Mouse (Mus musculus): ENCODE data around the gene Efnb3.

DNA sequence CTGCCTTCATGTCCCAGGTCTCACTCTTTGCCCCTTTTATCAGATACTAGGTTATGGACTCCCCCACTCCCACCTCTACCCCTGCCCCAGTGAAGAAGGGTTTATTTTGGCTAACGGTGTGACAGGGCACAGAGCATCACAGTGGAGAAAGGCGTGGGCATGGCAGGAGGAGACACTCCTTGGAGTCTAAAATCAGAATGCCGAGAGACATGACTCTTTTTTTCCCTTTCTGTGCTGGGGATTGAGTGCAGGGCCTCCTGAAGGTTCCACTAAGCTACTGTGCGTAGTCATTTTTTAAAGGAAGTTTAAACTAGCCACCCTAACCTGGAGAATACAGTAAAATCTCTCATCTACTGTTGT is 32.0 kb downstream of the Efnb3 start:
- no peak for TF ChIP-seq MXI1 (IDR thresholded peaks at IDR 0.05; ENCODE audit: low read depth, low read length)
- TF ChIP-seq TBP (conservative IDR thresholded peaks at IDR 0.05; ENCODE audit: low read depth, low read length), result no peak
- TF ChIP-seq EP300 (IDR thresholded peaks at IDR 0.05; ENCODE audit: low read length), result no peak
- no peak for TF ChIP-seq MAFK (IDR thresholded peaks at IDR 0.05; ENCODE audit: insufficient replicate concordance, low read length)
- no peak for TF ChIP-seq ZKSCAN1 (IDR thresholded peaks at IDR 0.05; ENCODE audit: borderline replicate concordance, low read depth, low read length)
- no peak for TF ChIP-seq CTCF (conservative IDR thresholded peaks at IDR 0.05 in 1 of 2, IDR thresholded peaks at IDR 0.05 in 1 of 2; ENCODE audit: low read depth in 2 of 2, low read length in 2 of 2)
- no peak for TF ChIP-seq POLR2A (IDR thresholded peaks at IDR 0.05; ENCODE audit: low read depth, low read length)
- TF ChIP-seq ZMIZ1 (IDR thresholded peaks at IDR 0.05; ENCODE audit: low read depth, low read length), result no peak
- TF ChIP-seq NRF1 (IDR thresholded peaks at IDR 0.05; ENCODE audit: low read depth, low read length), result no peak
- TF ChIP-seq POLR2AphosphoS2 (IDR thresholded peaks at IDR 0.05; ENCODE audit: low read depth, low read length), result no peak
- TF ChIP-seq MEF2A (IDR thresholded peaks at IDR 0.05; ENCODE audit: borderline replicate concordance, low read depth, low read length), result no peak
- TF ChIP-seq E2F4 (IDR thresholded peaks at IDR 0.05; ENCODE audit: insufficient replicate concordance, low read depth, low read length), result no peak
- TF ChIP-seq MAX (IDR thresholded peaks at IDR 0.05; ENCODE audit: low read length), result no peak
